Mouse (Mus musculus) thymus, postnatal 0 days (tissue): Measurements from ENCODE around the gene Cstb. TPM values are rescaled to one million over a fixed set of nuclear protein-coding genes. Genes with fewer than 3 reads are reported as not detected.

ENCODE experiments used
- DNase-seq: peaks from one replicate; pipeline ENCODE4 v3.0.0-alpha.2; 2015; ENCODE audit warnings: low spot score
- polyA plus RNA-seq: library from polyadenylated mRNA; unstranded; fragments of >200 nt; fragmentation: Nextera tagmentation; extraction: Ambion mirVana; gene quantifications from 2 replicates; pipeline ENCODE4 v1.2.1, GENCODE M21; 2015

Gene Cstb
- 1,727 and 1,921 TPM in 2 replicates for polyA plus RNA-seq

DNA sequence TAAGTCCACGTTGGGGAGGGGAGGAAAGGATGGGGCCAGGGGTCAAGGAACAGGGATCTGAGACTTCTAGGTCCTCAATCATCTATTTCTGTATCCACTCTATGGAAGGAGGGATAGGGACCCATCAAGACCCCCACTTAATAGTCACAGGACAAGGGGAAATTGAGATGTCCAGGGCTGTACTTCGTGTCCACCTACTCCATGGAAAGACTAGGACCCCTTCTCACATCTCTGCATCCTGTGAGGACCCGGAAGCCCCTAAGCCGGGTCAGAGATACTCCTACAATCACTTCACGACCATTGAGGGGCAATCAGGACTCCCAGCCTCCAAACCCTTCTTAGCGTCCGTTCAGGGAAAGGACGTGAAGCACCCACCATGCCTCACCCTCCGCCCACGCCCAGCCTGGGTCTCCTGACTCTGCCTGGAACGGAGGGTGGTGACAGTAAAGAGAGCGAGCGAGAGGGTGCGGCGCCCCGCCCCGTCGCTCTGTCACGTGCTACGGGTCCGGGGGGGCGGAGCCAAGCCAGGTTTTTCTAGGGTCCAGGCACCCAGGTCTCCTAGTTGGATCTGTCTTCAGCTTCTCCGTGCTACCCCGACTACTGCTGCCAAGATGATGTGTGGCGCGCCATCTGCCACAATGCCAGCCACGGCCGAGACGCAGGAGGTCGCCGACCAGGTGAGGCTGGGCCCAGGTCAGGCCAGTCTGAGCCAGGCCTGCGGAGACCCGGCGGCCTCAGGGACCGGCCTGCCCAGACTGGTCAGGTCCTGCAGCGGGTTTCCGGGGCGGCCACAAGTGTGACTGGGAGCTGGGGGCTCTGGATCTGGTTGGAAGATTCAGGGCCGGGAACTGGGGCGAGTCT, at the start of gene Cstb:
Gene Cstb (plus strand): TSS at position 489 of the 861 bp plus-strand sequence.
- DNase-seq, result peak; percentile 85

DNA sequence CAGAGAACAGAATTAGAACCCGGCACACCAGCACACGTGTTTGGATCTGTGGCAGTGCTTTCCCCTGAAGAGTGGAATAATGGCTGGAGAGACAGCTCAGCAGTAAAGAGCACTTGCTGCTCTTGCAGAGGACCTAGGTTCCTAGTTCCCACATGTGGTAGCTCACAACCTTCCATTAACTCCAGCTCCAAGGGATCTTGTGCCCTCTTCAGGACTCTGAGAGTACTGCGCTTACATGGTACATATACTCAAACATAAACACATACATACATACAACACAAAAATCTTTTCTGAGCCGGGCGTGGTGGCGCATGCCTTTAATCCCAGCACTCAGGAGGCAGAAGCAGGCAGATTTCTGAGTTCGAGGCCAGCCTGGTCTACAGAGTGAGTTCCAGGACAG, 47.0 kb upstream of the Cstb start:
- no peak for DNase-seq

- DNase-seq, result no peak
These were observed 41.9 kb upstream of the Cstb start for GRCm38 (mm10) chr10:78383567-78383966.

GRCm38 (mm10) chr10:78385520-78385919, 39.9 kb upstream of the Cstb start:
- peak; percentile 52 for DNase-seq

- DNase-seq, result no peak
These were observed 37.1 kb upstream of the Cstb start for GRCm38 (mm10) chr10:78388216-78388980.

- no peak for DNase-seq
These were observed 34.4 kb upstream of the Cstb start for GRCm38 (mm10) chr10:78390982-78391470.

GRCm38 (mm10) chr10:78392072-78392471, 33.4 kb upstream of the Cstb start:
- peak; percentile 82 for DNase-seq

DNA sequence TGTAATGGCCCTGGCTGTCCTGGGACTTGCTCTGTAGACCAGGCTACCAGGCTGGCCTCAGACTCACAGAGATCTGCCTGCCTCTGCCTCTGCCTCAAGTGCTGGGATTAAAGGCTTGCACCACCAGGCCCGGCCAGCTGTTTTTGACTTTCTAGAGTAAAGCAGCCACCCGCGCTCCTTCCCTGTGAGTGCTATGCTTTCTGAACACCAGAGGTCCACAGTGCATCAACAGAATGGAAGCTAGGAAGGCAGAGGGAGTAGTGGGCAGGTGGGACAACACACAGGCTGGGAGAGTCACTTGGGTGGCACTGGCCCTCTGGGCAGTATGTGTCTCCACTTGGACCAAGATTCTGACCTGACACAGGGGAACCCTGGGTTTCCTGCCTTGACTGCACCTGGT, 30.1 kb upstream of the Cstb start:
- DNase-seq, result no peak

GRCm38 (mm10) chr10:78395819-78396624, 29.4 kb upstream of the Cstb start:
- DNase-seq, result peak; percentile 92

DNA sequence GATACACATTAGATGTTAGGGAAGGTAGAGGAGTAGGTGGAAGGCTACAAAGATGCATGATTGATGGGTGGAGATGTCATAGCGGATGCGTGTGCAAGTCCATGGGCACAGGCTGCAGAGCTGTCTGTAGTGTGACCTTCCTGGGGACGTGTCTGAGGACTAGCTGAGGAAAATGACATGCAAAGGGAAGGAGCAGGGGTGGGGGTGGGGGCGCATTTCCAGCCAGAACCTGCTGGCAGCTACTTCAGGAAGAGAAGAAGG, 28.9 kb upstream of the Cstb start:
- no peak for DNase-seq

GRCm38 (mm10) chr10:78399090-78399657, 26.3 kb upstream of the Cstb start:
- peak; percentile 90 for DNase-seq

DNA sequence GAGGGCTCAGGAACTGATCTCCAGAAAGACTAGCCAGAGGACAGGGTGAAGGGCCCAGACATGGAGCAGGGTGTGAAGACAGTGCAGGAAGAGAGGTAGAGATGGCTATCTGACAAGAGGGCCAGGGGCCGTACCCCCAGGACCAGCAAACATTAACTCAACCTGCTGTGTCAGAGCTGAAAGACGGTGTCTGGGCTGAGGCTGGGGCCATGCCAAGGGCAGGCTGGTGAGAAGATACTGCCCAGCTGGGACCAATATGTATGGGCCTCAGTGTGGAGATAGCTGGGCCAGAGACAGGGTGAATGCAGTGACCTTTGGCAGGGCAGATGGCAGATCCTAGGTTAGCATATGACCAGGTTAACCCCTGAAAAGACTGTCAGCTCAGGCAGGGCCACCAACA, 24.3 kb upstream of the Cstb start:
- no peak for DNase-seq

DNA sequence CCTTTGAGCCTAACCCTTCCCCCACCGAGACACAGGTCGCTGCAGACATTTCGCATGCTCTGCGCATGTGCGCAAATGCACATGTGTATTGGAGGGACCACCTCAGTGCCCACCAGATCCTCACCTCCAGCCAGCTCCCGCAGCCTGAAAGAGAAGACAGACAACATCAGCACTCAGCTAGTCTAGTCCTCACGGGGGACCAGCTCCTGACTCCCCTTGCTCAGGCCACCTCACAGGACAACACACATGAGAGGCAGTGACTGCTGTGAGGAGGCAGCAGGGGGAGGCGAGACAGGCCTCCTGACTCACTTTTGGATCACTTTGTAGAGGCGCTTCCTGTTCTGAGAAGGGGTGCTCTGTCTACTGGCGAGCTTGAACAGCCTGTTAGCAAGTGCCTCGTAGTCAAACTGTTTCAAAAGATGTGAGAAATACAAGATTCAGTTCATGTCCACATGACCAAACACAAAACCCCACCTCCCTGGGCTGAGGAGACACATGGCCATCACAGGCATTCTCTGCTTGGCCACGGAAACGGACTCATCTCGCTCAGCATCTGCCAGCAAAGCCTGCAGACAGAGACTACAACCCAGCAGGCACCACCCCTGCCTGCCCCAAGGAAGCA, 23.1 kb upstream of the Cstb start:
- DNase-seq, result peak; percentile 41

- DNase-seq, result peak; percentile 67
These were observed 19.3 kb upstream of the Cstb start for GRCm38 (mm10) chr10:78406152-78406551.

GRCm38 (mm10) chr10:78407132-78407531, 18.3 kb upstream of the Cstb start:
- DNase-seq, result no peak

DNA sequence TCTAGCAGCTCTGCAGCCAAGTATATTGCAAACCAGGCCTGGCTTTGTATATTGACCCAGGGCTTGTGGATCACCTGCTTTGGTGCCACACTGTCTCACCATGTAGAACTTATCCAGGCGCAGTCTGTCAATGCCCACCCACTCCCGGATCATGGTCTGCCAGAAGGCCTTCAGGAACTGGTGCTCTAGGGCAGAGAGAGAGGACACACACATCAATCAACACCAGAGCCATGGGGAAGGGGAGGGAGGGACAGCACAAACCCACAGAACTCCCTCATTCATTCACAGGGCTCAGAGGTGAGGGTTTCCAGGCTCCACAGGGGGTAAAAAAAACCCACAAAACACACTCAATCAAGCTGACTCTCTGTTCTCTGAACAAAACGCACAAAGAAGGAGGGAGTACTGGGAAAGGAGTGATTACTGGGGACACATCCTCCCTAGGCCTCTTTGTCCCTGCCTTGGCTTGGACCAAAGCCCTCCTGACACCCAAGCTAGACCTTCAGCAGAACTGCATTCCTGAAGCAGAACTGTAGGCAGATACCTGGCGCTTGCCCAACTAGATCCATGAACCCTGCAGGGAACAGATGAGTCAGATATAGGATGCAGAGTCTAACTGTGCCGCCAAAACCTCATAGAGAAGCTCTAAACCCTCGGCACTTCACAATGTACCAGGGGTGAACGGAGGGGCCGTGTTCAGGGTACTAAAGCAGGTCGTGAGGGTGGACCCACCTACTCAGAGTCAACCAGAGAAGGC, 16.3 kb upstream of the Cstb start:
- DNase-seq, result no peak

- DNase-seq, result no peak
These were observed 13.6 kb upstream of the Cstb start for GRCm38 (mm10) chr10:78411851-78412250.

- peak; percentile 98 for DNase-seq
These were observed 12.9 kb upstream of the Cstb start, which contains the start of gene Rrp1 for GRCm38 (mm10) chr10:78412319-78413151. TSS of gene Rrp1 (minus strand) at chr10:78413043.

GRCm38 (mm10) chr10:78413152-78413520, 12.3 kb upstream of the Cstb start:
- DNase-seq, result no peak
